Mouse (Mus musculus) ES-Bruce4 (cell line): ENCODE measurements around the gene Olfr1014.

ENCODE experiments used
- CTCF ChIP-seq: IDR thresholded peaks from one replicate; pipeline ENCODE4 v1.8.1; 2011; ENCODE audit warnings: low read depth, low read length
- EP300 ChIP-seq: IDR thresholded peaks from 2 replicates; pipeline ENCODE4 v1.6.1; 2011; ENCODE audit warnings: low read depth, low read length; ENCODE audit not compliant: insufficient read depth
- POLR2A ChIP-seq: IDR thresholded peaks from one replicate; pipeline ENCODE4 v1.8.1; 2011; ENCODE audit warnings: low read length; ENCODE audit not compliant: insufficient read depth

DNA sequence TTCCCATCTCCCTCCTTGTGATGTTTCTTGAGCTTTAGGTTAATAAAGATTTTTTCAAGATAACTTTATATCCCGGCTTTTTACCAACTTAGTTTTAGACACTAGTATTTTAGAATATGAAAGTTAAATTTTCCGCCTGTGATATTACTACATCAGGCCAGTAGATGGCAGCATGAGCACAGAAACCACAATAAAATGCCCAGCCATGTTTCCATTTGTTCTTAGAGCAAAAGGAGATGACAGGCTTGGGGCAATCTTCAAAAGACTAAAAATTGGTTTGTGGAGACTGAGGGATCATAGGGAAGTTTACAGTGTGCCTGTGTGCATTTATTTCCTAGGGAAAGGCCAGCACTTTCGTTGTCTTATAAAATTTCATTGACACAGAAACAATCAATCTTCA is 46.7 kb upstream of the Olfr1014 start:
- no peak for TF ChIP-seq CTCF
- no peak for TF ChIP-seq POLR2A
- TF ChIP-seq EP300: no peak
